Mouse (Mus musculus): ENCODE data around the gene Alox8.

DNA sequence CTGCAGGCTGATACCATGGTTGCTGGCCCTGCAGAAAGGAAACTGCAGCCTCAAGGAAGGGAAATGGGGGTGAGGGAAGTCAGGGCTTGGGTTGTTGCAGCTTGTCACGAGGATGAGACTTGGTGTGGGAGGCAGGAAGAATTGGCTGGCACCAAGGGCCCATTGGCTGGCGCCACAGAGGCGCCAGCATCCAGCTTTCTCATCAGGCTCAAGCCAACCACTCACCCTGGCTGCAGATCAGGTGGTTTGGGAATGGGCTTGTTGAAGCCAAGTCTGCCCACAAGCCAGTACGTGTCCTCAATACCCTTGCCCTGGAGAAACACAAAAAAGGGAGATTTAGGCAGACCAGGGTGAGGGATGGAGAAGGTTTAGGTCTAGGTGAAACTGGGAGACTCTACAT, 25.5 kb upstream of the Alox8 start:
- TF ChIP-seq CTCF (IDR thresholded peaks at IDR 0.05; ENCODE audit: extremely low read depth, insufficient read depth, insufficient read length, insufficient replicate concordance), result no peak
- TF ChIP-seq POLR2A (IDR thresholded peaks at IDR 0.05; ENCODE audit: low read depth, low read length), result no peak

All from spleen, adult 2 months (tissue).